Comparison of ENCODE assay signal across 22 mouse cellular contexts in genomic region chr10:127866232-127866631, GRCm38 (mm10). TPM values are rescaled to one million over a fixed set of nuclear protein-coding genes. Genes with fewer than 3 reads are reported as not detected.
"Had no signal": no experiment of that assay in that cellular context is flagged by ENCODE, and none has a peak within 500 bp of the region (broad histone marks: within the 10 kb centered on the region; RNA-seq: fewer than 3 reads in every experiment).

Rdh16f2 (plus strand) TSS chr10:127866474.

- ATAC-seq: hindbrain, embryonic 16.5 days; intestine, embryonic 16.5 days had no signal

- H3K4me3 ChIP-seq: layer of hippocampus, adult 2 months; limb, embryonic 10.5 days; limb, embryonic 13.5 days; liver, embryonic 15.5 days had no signal

- H3K36me3 ChIP-seq: limb, embryonic 10.5 days; limb, embryonic 13.5 days; liver, embryonic 15.5 days had no signal

- H3K9me3 ChIP-seq: limb, embryonic 10.5 days; liver, embryonic 15.5 days had no signal

- H3K27ac ChIP-seq: layer of hippocampus, adult 2 months; limb, embryonic 10.5 days; limb, embryonic 13.5 days; liver, embryonic 15.5 days; stomach, postnatal 0 days had no signal

- DNase-seq: layer of hippocampus, adult 9-11 months; liver; lung, adult 2 months; lung, postnatal 14 days; lung, postnatal 4 days; midbrain, embryonic 14.5 days; thymus, adult 2 months; thymus, postnatal 14 days; thymus, postnatal 4 days had no signal

- H3K4me2 ChIP-seq: limb, embryonic 13.5 days; liver, embryonic 15.5 days; midbrain, embryonic 11.5 days had no signal

- H3K4me1 ChIP-seq: limb, embryonic 10.5 days; limb, embryonic 13.5 days; liver, embryonic 15.5 days had no signal

- H3K9ac ChIP-seq: limb, embryonic 13.5 days; liver, embryonic 15.5 days had no signal

- H3K27me3 ChIP-seq: limb, embryonic 13.5 days; liver, embryonic 15.5 days had no signal

RNA-seq across cellular contexts. Expression of gene Rdh16f2, which starts in this region (rescaled TPM):
- polyA plus RNA-seq: hindbrain, embryonic 16.5 days; limb, embryonic 10.5 days; limb, embryonic 13.5 days; lung, adult 2 months; lung, embryonic 16.5 days; midbrain, embryonic 11.5 days; midbrain, embryonic 14.5 days; midbrain, postnatal 0 days; neural tube, embryonic 11.5 days; neural tube, embryonic 14.5 days; stomach, embryonic 14.5 days; stomach, postnatal 0 days; thymus, adult 2 months had no signal
